Mouse (Mus musculus) CH12.LX (cell line): ENCODE measurements around the gene Begain. TPM values are rescaled to one million over a fixed set of nuclear protein-coding genes. Genes with fewer than 3 reads are reported as not detected.

Source experiments
- DNase-seq: peaks from one replicate; pipeline ENCODE4 v3.0.0-alpha.2; 2013; ENCODE audit errors: extremely low read depth
- H3K27ac ChIP-seq: 2 replicates; pipeline ENCODE4 v1.5.1; 2012; ENCODE audit warnings: low read depth, mild to moderate bottlenecking, control low read depth, moderate library complexity; ENCODE audit not compliant: insufficient read depth
- H3K27me3 ChIP-seq: replicated peaks from 2 replicates; pipeline ENCODE3; 2012; ENCODE audit warnings: inconsistent platforms
- H3K36me3 ChIP-seq, 2 experiments: replicated peaks in 1 of 2; 2 replicates each; pipeline versions ENCODE3 to v1.6.1; 2012; ENCODE audit warnings: inconsistent platforms in 1 of 2, low read length in 1 of 2, mild to moderate bottlenecking in 1 of 2, mixed read lengths in 1 of 2, moderate library complexity in 1 of 2; ENCODE audit not compliant: control insufficient read depth in 1 of 2, insufficient read depth in 1 of 2
- H3K4me1 ChIP-seq, 2 experiments: 2 replicates each; pipeline ENCODE4 v1.6.1; 2012; ENCODE audit warnings: inconsistent platforms in 1 of 2, moderate library complexity in 1 of 2; ENCODE audit not compliant: insufficient read depth in 2 of 2, control insufficient read depth in 1 of 2
- H3K4me2 ChIP-seq: 2 replicates; pipeline ENCODE4 v1.6.1; 2012; ENCODE audit warnings: low read depth, mild to moderate bottlenecking, control low read depth; ENCODE audit not compliant: poor library complexity, insufficient read depth, severe bottlenecking
- H3K4me3 ChIP-seq, 3 experiments: fragments of 150-350 bp in 1 of 3; sonication (generic) in 1 of 3; replicated peaks in 1 of 3; 2 replicates each; pipeline versions ENCODE3 to v1.5.1; 2011 to 2012; ENCODE audit warnings: low read depth in 2 of 3, low read length in 2 of 3, mild to moderate bottlenecking in 2 of 3, moderate library complexity in 2 of 3, control low read depth in 1 of 3, improper control_type of control experiment in 1 of 3, inconsistent platforms in 1 of 3, mixed read lengths in 1 of 3; ENCODE audit not compliant: poor library complexity in 1 of 3
- H3K79me2 ChIP-seq: replicated peaks from 2 replicates; pipeline ENCODE4 v1.6.1; 2012; ENCODE audit warnings: mild to moderate bottlenecking, moderate library complexity; ENCODE audit not compliant: control insufficient read depth, poor library complexity, insufficient read depth, severe bottlenecking; ENCODE audit errors: extremely low read depth
- H3K9ac ChIP-seq: 2 replicates; pipeline ENCODE4 v1.6.1; 2012; ENCODE audit warnings: low read depth, mild to moderate bottlenecking, control low read depth, moderate library complexity; ENCODE audit not compliant: insufficient read depth
- H3K9me3 ChIP-seq: replicated peaks from 2 replicates; pipeline ENCODE3; 2012; ENCODE audit warnings: low read length, inconsistent platforms, mixed read lengths
- CHD1 ChIP-seq: IDR thresholded peaks from 2 replicates; pipeline ENCODE4 v1.6.1; 2012; ENCODE audit warnings: low read depth, low read length, improper control_type of control experiment, inconsistent platforms
- CHD2 ChIP-seq: IDR thresholded peaks from 2 replicates; pipeline ENCODE4 v1.6.1; 2011; ENCODE audit warnings: low read length, improper control_type of control experiment
- E2F4 ChIP-seq: IDR thresholded peaks from 2 replicates; pipeline ENCODE4 v1.6.1; 2011; ENCODE audit warnings: low read depth, low read length, improper control_type of control experiment; ENCODE audit not compliant: insufficient replicate concordance
- ELF1 ChIP-seq: IDR thresholded peaks from 2 replicates; pipeline ENCODE4 v1.6.1; 2014; ENCODE audit warnings: low read depth, mild to moderate bottlenecking, inconsistent platforms, low read length, improper control_type of control experiment
- ETS1 ChIP-seq: conservative IDR thresholded peaks from 2 replicates; pipeline ENCODE4 v1.6.1; 2012; ENCODE audit warnings: low read depth, mild to moderate bottlenecking, inconsistent platforms, low read length, improper control_type of control experiment, moderate library complexity
- IRF4 ChIP-seq: IDR thresholded peaks from 2 replicates; pipeline ENCODE4 v1.6.1; 2014; ENCODE audit warnings: low read depth, mild to moderate bottlenecking, inconsistent platforms, low read length, improper control_type of control experiment
- JUN ChIP-seq: IDR thresholded peaks from 2 replicates; pipeline ENCODE4 v1.6.1; 2011; ENCODE audit warnings: low read depth, mild to moderate bottlenecking, low read length, improper control_type of control experiment, moderate library complexity; ENCODE audit not compliant: insufficient read depth
- MXI1 ChIP-seq: IDR thresholded peaks from 2 replicates; pipeline ENCODE4 v1.6.1; 2011; ENCODE audit warnings: mild to moderate bottlenecking, low read depth, low read length, improper control_type of control experiment
- NRF1 ChIP-seq: IDR thresholded peaks from 2 replicates; pipeline ENCODE4 v1.6.1; 2014; ENCODE audit warnings: low read depth, mild to moderate bottlenecking, inconsistent platforms, low read length, improper control_type of control experiment, moderate library complexity
- POLR2A ChIP-seq: IDR thresholded peaks from 2 replicates; pipeline ENCODE4 v1.6.1; 2011; ENCODE audit warnings: low read depth, mild to moderate bottlenecking, improper control_type of control experiment, low read length
- RAD21 ChIP-seq: IDR thresholded peaks from 2 replicates; pipeline ENCODE4 v1.6.1; 2011; ENCODE audit warnings: low read depth, mild to moderate bottlenecking, low read length, improper control_type of control experiment, moderate library complexity
- TBP ChIP-seq: conservative IDR thresholded peaks from 2 replicates; pipeline ENCODE4 v1.6.1; 2011; ENCODE audit warnings: low read depth, low read length, improper control_type of control experiment
- USF1 ChIP-seq: IDR thresholded peaks from 2 replicates; pipeline ENCODE4 v1.6.1; 2014; ENCODE audit warnings: low read depth, mild to moderate bottlenecking, inconsistent platforms, low read length, improper control_type of control experiment
- USF2 ChIP-seq: conservative IDR thresholded peaks from 2 replicates; pipeline ENCODE4 v1.6.1; 2011; ENCODE audit warnings: low read depth, low read length, improper control_type of control experiment
- dilution Hi-C: fragments of 300-500 bp; cut with MboI; formaldehyde crosslinking; loops from 2 replicates; pipeline ENCODE4 v1.14.3; 2020; ENCODE audit warnings: low sequenced_read_pairs; ENCODE audit not compliant: extremely low pct_unique_long_range_greater_than_20kb, extremely low pct_ligation_motif_present
- in situ Hi-C: fragments of 300-500 bp; cut with MboI; formaldehyde crosslinking; loops from 3 replicates; pipeline ENCODE4 v1.14.3; 2019; ENCODE audit warnings: low sequenced_read_pairs, low pct_ligation_motif_present, low pct_unique_long_range_greater_than_20kb, mixed read lengths
- polyA plus RNA-seq: library from polyadenylated mRNA; unstranded; fragments of >175 nt; gene quantifications from 2 replicates; pipeline ENCODE4 v1.2.1, GENCODE M21; 2012; ENCODE audit warnings: low read depth; ENCODE audit not compliant: insufficient read length
- total RNA-seq, 2 experiments: library from RNA; depleted of rRNA; stranded (reverse); fragments of 300-350 nt in 1 of 2; fragments of >200 nt in 1 of 2; gene quantifications; 2 replicates each; pipeline ENCODE4 v1.2.3; 2012 to 2014

The Begain gene
- total and polyA plus RNA-seq, 3 experiments, result 0.08 to 0.89 TPM; not detected in 1

DNA sequence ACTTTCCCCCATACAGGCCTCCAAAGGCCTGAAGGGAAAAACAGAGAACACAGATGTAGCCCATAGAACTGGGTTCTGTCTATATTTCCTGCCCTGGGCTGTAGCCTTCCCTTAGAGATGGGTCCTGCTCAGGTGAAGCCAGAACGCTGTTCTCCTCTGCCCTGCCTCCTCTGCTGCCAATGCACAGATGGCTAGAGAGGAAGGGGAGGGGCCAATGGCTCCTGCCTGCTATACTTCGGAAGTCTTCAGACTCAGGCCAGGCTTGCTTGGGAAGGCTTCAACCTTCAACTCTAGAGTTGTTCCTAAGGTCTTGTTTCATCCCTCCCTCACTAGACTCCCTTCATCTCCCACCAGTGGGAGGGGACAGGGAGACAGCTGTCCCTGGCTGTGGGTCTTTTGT lies 1.7 kb upstream of the Begain start:
- H3K27me3 ChIP-seq, result peaks cover 1% of the 10 kb centered on the region
- in situ Hi-C loops, result loop anchor here (25.0 kb wide), 1 partner anchor 318 kb away; no protein-coding TSS in a partner anchor
- no peak overlapping the region for H3K4me2 ChIP-seq
- dilution Hi-C loops, result no loop called here
- no peak for DNase-seq
- no peaks in the 10 kb centered on the region for H3K9me3 ChIP-seq
- H3K4me3 ChIP-seq, result no peak overlapping the region
- TF ChIP-seq CHD2 (no peak), ETS1 (no peak), CHD1 (no peak), RAD21 (no peak)
- no peaks in the 10 kb centered on the region for H3K36me3 ChIP-seq
- H3K9ac ChIP-seq, result no peak overlapping the region
- H3K27ac ChIP-seq, result no peak overlapping the region
- no peaks in the 10 kb centered on the region for H3K79me2 ChIP-seq
- H3K4me1 ChIP-seq, result peaks cover 3 to 69% of the 10 kb centered on the region in 2 experiments; a peak in 2 of 4 replicates

- no peak overlapping the region for H3K4me2 ChIP-seq
- H3K9me3 ChIP-seq, result no peaks in the 10 kb centered on the region
- H3K4me1 ChIP-seq, result peaks cover 3 to 60% of the 10 kb centered on the region in 2 experiments; a peak in 2 of 4 replicates
- no peak overlapping the region for H3K9ac ChIP-seq
- dilution Hi-C loops (no loop called here), in situ Hi-C loops (loop anchor here (25.0 kb wide), 1 partner anchor 319 kb away; no protein-coding TSS in a partner anchor)
- no peaks in the 10 kb centered on the region for H3K79me2 ChIP-seq
- DNase-seq, result no peak
- TF ChIP-seq JUN (no peak), E2F4 (no peak), IRF4 (no peak), NRF1 (no peak), TBP (no peak), USF1 (no peak), USF2 (no peak), MXI1 (no peak), CHD2 (no peak), ELF1 (no peak), CHD1 (no peak), POLR2A (no peak)
- H3K36me3 ChIP-seq, result no peaks in the 10 kb centered on the region
- peaks cover 1% of the 10 kb centered on the region for H3K27me3 ChIP-seq
- no peak overlapping the region for H3K27ac ChIP-seq
- peak overlapping the region in 1 of 3 experiments; percentile 62 for H3K4me3 ChIP-seq
Observed at GRCm38 (mm10) chr12:109068738-109069137, 721 bp upstream of the Begain start.
